Comparison of ENCODE assay signal across 28 mouse cellular contexts in the genomic region with DNA sequence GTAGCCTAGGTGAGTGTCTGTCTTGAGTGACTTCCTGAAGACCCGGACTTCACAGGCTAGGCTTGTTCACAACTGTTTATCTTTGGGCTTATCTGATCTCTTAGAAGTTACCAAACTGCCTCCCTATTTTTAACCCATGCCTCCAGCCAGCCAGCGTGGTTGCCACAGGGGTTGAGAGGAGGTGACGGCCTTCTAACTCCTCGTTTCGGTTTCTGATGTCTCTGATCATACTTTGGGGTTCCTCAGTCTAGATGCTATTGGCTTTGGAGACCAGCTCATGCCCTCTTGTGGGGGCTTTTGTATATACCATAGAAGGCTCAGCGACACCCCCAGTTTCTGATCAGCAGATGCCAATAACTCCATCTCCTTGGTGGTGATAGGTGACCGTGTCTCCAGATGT. TPM values are rescaled to one million over a fixed set of nuclear protein-coding genes. Genes with fewer than 3 reads are reported as not detected.
DNase-seq lines count a peak whose midpoint lies in the region; ATAC-seq and TF ChIP-seq lines count a peak whose summit lies in the region.
"Had no signal": no experiment of that assay in that cellular context is flagged by ENCODE, and none has a peak within 500 bp of the region (broad histone marks: within the 10 kb centered on the region; RNA-seq: fewer than 3 reads in every experiment).

No protein-coding gene starts in this region.

- no peaks in the 10 kb centered on the region; the same call in 1 of the 2 replicates for H3K36me3 ChIP-seq in heart, adult 2 months (ENCODE audit: control insufficient read depth, insufficient read depth, low read length)
- H3K36me3 ChIP-seq in lung, postnatal 0 days (ENCODE audit: insufficient read depth, low read length), result no peaks in the 10 kb centered on the region
- H3K36me3 ChIP-seq: forebrain, embryonic 15.5 days; limb, embryonic 12.5 days; liver, embryonic 12.5 days had no signal

- H3K9me3 ChIP-seq in lung, postnatal 0 days (ENCODE audit: low read length), result no peaks in the 10 kb centered on the region
- H3K9me3 ChIP-seq: forebrain, embryonic 15.5 days; limb, embryonic 12.5 days; liver, embryonic 12.5 days had no signal

- intact Hi-C loops in heart, adult 2 months (cut with DNase I), result no loop called here
- intact Hi-C loops in heart, postnatal 25 days (cut with DNase I), result no loop called here

- no peak for TF ChIP-seq EP300 in heart, adult 2 months (IDR thresholded peaks at IDR 0.05; ENCODE audit: insufficient read depth, low read depth, low read length)
- TF ChIP-seq EP300 in lung, postnatal 0 days (IDR thresholded peaks at IDR 0.05), result no peak

- peaks cover 7% of the 10 kb centered on the region; the same call in 1 of the 2 replicates for H3K79me2 ChIP-seq in heart, adult 2 months (replicated peaks; ENCODE audit: control insufficient read depth, insufficient read depth, low read length)

- TF ChIP-seq POLR2A in heart, adult 2 months (IDR thresholded peaks at IDR 0.05; ENCODE audit: insufficient read depth, low read depth, low read length), result no peak

- WGBS in heart, adult 2 months, result 69% methylated on average over 7 of the region's 7 CpGs
- WGBS in lung, postnatal 0 days, result 54% methylated on average over 7 of the region's 7 CpGs

- peaks cover 36% of the 10 kb centered on the region for H3K4me1 ChIP-seq in heart, adult 2 months (ENCODE audit: control insufficient read depth, insufficient read depth, low read length)
- peaks cover 5% of the 10 kb centered on the region; the same call in 1 of the 2 replicates for H3K4me1 ChIP-seq in lung, postnatal 0 days (ENCODE audit: insufficient read depth, low read depth, low read length)
- H3K4me1 ChIP-seq: forebrain, embryonic 15.5 days had no signal

- ATAC-seq in lung, postnatal 0 days, result no peak
- ATAC-seq in common myeloid progenitor, adult 5-6 weeks (replicated peaks; ENCODE audit: low read depth, poor library complexity, severe bottlenecking), result peak; percentile 68
- ATAC-seq: forebrain, embryonic 15.5 days; hindbrain, postnatal 0 days; liver, embryonic 12.5 days; midbrain, embryonic 16.5 days had no signal

- 0 out of 2 replicates have a peak, but pooled peaks have one; percentile 5 for TF ChIP-seq CTCF in heart, adult 2 months (IDR thresholded peaks at IDR 0.05)
- TF ChIP-seq CTCF in lung, postnatal 0 days (IDR thresholded peaks at IDR 0.05), result 0 out of 2 replicates have a peak, but pooled peaks have one; percentile 12

- no peaks in the 10 kb centered on the region for H3K27me3 ChIP-seq in heart, adult 2 months (ENCODE audit: control insufficient read depth, insufficient read depth, low read length)
- H3K27me3 ChIP-seq in lung, postnatal 0 days (replicated peaks; ENCODE audit: insufficient read depth, low read length), result no peaks in the 10 kb centered on the region
- H3K27me3 ChIP-seq: forebrain, embryonic 15.5 days; limb, embryonic 12.5 days; liver, embryonic 12.5 days had no signal

- no peak overlapping the region for H3K9ac ChIP-seq in heart, adult 2 months (ENCODE audit: low read depth, low read length)
- no peak overlapping the region for H3K9ac ChIP-seq in lung, postnatal 0 days (replicated peaks; ENCODE audit: low read depth)
- H3K9ac ChIP-seq: forebrain, embryonic 15.5 days; limb, embryonic 12.5 days; liver, embryonic 12.5 days had no signal

- H3K4me2 ChIP-seq in lung, postnatal 0 days (replicated peaks; ENCODE audit: low read depth, low read length), result no peak overlapping the region
- H3K4me2 ChIP-seq: forebrain, embryonic 15.5 days; limb, embryonic 12.5 days; liver, embryonic 12.5 days had no signal

- no peak overlapping the region for H3K4me3 ChIP-seq in heart, adult 2 months
- no peak overlapping the region for H3K4me3 ChIP-seq in lung, postnatal 0 days (ENCODE audit: low read depth, low read length)
- H3K4me3 ChIP-seq: forebrain, embryonic 15.5 days; limb, embryonic 12.5 days; liver, embryonic 12.5 days had no signal

- peak overlapping the region; percentile 57 for H3K27ac ChIP-seq in heart, adult 2 months
- no peak overlapping the region for H3K27ac ChIP-seq in lung, postnatal 0 days (ENCODE audit: low read length)
- H3K27ac ChIP-seq: forebrain, embryonic 15.5 days; hindbrain, postnatal 0 days; kidney, postnatal 0 days; limb, embryonic 12.5 days; liver, embryonic 12.5 days had no signal

- peak in 1 of 2 experiments; percentile 17 for DNase-seq in heart, adult 2 months
- no peak for DNase-seq in heart, postnatal 25 days (ENCODE audit: low spot score)
- DNase-seq in lung, postnatal 0 days (ENCODE audit: low spot score), result no peak
- no peak for DNase-seq in lung, postnatal 36 days
- peak; percentile 3 for DNase-seq in heart, postnatal 4 days
- DNase-seq in cerebellum, postnatal 36 days, result no peak
- DNase-seq in thymus, postnatal 25 days, result no peak
- DNase-seq: adrenal gland, postnatal 14 days; cerebellum, adult 9-11 months; embryo, embryonic 11 days; kidney, adult 18-20 months; lung, adult 2 months; right cerebral cortex, postnatal 14 days; thymus, adult 2 months had no signal

RNA-seq across cellular contexts. Expression of gene Lrrfip1, which starts 11.7 kb away (rescaled TPM):
- 10 to 100 TPM; 63.5 to 75.5 TPM for total RNA-seq in heart, adult 2 months (2021)
- 32.9 and 44.2 TPM in 2 replicates for polyA plus RNA-seq in heart, adult 2 months (2012; rRNA removed)
- 10 to 100 TPM; 81.3 to 98.0 TPM for total RNA-seq in heart, postnatal 25 days (2021)
- 83.1 and 101 TPM in 2 replicates for polyA plus RNA-seq in lung, postnatal 0 days (2015; fragmentation: Nextera tagmentation; extraction: Ambion mirVana)
- 117 and 166 TPM in 2 replicates for total RNA-seq in common myeloid progenitor, adult 5-6 weeks (2017)
- 100 to 1,000 TPM; 214 to 233 TPM for total RNA-seq in heart, postnatal 4 days (2021)

RNA-seq across cellular contexts. Expression of gene Rab17, which starts 40.8 kb away (rescaled TPM):
- 1 to 10 TPM; 1.7 to 2.6 TPM for total RNA-seq in heart, adult 2 months (2021)
- polyA plus RNA-seq in heart, adult 2 months (2012; rRNA removed), result 1.4 and 2.3 TPM in 2 replicates
- total RNA-seq in heart, postnatal 25 days (2021), result 1 to 10 TPM; 2.1 to 3.2 TPM
- polyA plus RNA-seq in lung, postnatal 0 days (2015; fragmentation: Nextera tagmentation; extraction: Ambion mirVana), result 1.6 and 2.0 TPM in 2 replicates
- total RNA-seq in common myeloid progenitor, adult 5-6 weeks (2017), result 3.2 and 5.1 TPM in 2 replicates
- 1 to 10 TPM; 4.3 to 5.1 TPM for total RNA-seq in heart, postnatal 4 days (2021)
- total RNA-seq: hindbrain, postnatal 0 days; layer of hippocampus, postnatal 14 days; neutrophil, adult 5-6 weeks had no signal
- polyA plus RNA-seq: brain, embryonic 14.5 days; hindbrain, postnatal 0 days had no signal

RNA-seq across cellular contexts. Expression of gene Prlh, which starts 57.3 kb away (rescaled TPM):
- not detected for total RNA-seq in heart, adult 2 months (2021)
- polyA plus RNA-seq in heart, adult 2 months (2012; rRNA removed), result not detected in 2 replicates
- not detected for total RNA-seq in heart, postnatal 25 days (2021)
- polyA plus RNA-seq in lung, postnatal 0 days (2015; fragmentation: Nextera tagmentation; extraction: Ambion mirVana), result not detected in 2 replicates
- not detected in 2 replicates for total RNA-seq in common myeloid progenitor, adult 5-6 weeks (2017)
- total RNA-seq in heart, postnatal 4 days (2021), result not detected
- total RNA-seq: adrenal gland, postnatal 14 days; hindbrain, postnatal 0 days; layer of hippocampus, postnatal 14 days; neutrophil, adult 5-6 weeks had no signal
- polyA plus RNA-seq: brain, embryonic 14.5 days; embryonic facial prominence, embryonic 14.5 days; forebrain, embryonic 15.5 days; gonadal fat pad, adult 2 months; kidney, postnatal 0 days; limb, embryonic 12.5 days; liver, embryonic 12.5 days; lung, adult 2 months; midbrain, embryonic 16.5 days; spleen, adult 2 months; stomach, embryonic 14.5 days; thymus, adult 2 months had no signal
